Mouse (Mus musculus): ENCODE results near the gene Cotl1.

Gene Cotl1

DNA sequence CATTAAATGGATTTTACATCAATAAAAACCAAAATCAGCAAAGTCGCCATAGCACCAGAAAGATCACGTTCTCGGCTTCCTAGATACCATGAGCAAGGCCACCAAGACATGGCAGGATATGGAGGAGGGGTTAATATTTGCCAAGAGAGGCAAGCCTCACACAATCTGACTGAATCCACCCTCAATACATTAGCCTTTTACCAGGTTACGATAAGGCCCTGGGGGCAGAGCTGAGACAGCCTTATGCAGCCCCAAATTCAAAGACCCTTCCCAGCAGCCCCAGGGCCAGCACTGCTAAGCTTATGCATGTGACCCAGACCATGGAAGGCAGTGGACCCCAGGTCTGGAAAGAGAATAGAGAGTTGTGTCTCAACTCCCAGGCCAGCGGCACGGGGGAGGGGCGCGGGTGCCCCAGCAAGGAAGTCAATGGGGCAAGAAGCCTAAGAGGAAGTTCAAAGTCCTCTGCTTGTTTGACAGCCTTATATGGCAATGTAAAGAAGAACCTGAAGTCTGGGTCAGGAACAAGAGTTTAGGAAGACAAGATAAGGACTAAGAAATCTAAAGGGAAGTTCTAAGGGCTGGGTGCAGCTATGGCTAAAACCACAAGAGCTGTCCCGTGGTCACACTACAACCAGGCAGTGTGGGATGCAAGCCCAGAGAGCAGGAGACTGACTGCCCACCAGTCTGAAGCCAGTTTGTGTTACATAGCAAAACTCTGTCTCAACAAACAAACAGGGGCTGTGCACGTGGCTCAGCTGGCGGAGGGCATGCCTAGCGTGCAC lies 27.5 kb downstream of the Cotl1 start:
- DNase-seq, result no peak

DNA sequence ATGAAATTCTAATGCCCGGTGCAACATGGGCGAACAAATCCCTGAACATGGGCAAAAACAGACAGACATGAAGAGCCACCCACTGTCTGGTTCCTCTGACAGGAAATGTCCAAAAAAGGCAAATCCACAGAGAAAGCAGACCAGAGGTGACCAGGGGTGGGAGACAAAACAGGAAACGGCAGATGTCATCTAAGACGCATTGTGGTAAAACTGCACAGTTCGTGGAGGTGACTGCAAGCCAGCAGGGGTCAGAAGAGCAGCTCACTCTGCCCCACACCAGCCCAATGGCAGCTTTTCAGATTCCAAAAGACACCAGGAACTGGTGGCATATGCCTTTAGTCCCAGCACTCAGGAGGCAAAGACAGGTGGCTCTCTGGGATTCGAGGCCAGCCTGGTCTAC lies 28.4 kb downstream of the Cotl1 start:
- no peak for DNase-seq

DNA sequence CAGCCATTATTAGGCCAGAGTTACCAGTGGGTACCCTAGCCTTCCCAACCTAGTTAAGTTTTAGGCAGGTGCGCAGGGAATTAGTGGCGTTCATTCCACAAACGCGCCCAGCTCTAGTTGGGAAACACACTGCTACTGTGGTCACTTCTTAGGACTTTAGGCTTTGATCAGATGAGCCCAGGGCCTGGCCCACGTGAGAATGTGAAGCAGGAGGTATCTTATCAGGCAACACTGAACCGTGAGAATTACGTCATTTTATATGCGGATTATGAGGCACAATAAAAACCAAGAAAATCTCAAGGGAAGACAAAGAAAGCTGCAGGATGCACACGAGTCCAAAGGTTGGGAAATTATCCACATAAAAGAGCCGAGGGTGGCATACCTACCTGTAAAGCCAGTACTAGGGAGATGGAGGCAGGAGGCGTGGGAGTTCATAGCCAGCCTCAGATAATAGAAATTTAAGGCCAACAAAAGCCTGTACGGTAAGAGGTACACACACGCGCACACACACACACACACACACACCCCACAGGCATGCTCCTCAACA lies 29.3 kb downstream of the Cotl1 start:
- DNase-seq, result no peak

DNA sequence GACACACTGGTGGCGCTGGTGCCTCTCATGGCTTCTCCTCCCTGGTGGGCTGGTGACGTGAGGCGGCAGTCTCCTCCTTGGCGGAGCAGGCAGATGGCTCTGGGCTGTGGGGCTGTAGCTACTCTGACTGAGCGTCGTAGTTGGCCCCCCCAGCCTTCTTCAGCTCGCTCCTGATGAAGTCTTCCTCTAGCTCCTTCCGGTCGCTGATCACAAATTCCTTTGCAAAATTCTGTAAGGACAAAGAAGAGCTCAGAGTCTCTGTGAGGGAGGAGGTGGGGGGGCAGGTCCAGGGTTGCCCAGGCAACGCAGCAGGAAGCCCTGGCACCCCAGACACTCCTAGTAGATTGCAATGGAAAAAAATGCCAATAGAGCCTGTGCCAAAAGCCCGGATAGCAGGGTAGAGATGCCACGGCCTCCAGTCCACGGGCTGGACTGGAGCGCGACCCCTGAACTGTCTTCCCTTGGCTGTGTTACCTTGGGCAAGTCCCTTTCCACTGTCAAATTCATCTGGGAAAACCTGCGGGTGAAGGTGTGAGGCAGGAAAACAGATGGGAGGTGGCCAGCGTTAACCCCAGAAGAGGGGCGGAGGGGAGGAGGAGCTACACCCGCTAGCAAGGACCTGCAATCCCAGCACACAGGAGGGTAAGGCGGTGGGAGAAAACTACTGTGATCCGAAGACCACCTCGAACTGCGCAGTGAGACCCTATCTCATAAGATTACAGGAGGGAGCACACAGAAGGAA lies 30.0 kb downstream of the Cotl1 start:
- peak; percentile 50 for DNase-seq

DNA sequence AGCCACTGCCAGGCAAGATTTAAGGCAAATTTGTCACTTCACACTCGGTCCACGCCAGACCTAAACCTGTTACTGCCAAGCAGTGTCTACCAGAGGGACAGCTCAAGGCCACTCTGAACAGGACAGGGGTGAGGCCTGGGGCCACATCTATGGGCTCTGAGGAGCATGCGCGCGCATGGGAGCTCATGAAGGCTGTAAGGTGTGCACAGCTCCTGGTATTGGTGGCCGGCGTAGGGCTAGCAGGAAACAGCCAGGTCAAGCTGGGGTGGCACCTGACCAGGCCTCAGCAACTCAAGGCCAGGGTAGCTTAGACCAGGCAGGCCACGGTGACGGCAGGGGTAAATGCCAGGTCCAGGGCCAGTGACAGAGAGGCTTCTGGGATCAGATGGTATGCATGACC lies 30.7 kb downstream of the Cotl1 start:
- no peak for DNase-seq

DNA sequence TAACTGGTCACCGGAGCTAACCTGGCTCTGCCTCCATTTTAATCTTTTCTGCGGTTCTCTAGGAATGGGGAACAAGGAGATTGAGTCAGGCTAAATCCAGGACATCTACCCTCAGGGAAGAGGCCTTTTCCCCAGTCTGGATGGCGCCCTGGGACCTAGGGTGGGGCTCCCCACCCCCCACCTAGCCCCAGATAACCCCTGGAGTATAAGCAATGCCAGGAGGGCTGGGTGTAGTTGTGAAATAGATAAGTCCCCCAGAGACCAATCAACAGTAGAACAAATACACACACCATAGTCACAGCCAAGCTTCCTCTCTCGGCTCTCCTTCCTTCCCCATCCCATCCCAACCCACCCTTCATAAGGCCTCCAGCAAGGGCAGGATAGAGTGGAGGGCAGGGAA lies 32.7 kb downstream of the Cotl1 start:
- no peak for DNase-seq

DNA sequence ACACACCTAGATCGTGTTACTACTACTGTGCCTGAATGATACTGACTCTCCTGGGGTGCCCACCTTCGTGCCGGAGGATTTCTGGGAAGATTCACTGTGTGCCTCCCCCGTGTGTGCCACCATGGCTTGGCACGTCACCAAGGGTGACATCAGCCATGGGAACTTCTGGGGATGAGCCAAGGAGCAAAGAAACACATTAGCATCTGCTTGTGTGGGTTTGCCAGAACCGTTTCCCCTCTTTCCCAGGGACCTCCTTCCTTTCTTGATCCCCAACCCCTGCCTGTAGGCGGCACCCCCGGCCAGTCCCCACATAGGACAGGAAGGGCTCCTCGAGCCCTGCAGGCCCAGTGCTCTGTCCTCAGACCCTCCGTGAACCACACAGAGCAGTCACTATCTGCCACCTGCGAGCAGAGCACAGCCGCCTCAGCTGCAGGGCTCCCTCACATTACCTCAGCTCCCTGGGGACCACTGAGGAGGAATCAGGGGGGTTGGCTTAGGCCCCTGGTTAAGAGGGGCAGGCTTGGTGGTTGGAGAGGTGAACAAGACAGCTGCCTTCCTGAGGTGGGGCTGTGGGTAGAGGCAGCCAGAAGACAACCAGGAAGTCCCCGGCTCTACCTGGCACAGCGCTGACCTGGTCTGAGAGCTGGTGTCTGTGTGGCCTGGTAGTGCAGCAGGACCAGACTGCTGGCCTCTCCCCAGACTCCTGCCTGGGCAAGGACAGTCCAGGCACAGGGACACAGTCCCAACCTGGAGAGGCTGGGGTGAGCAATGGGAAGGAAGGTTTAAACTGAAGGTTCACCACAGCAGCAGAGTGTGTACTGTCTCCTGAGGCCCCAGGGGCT lies 33.7 kb downstream of the Cotl1 start:
- DNase-seq, result peak; percentile 54

DNA sequence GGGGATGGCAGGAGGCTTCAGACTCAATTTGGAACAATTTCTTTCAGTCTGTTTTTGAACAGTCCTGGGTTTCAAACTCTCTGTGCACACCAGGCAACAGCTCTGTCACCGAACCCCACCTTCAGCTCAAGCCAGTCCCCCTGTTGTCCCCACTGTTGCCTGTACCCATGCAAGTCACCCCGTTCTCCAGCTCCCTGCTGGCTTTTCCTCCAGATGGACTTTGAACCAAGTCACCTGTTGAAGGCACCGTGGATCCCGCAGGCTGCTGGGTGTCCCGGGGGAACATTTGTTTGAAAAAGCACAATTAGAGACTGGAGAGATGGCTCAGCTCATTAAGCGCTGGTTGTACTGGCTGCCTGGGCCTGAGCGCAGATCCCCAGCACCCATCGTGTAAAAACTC lies 35.1 kb downstream of the Cotl1 start:
- DNase-seq, result no peak

DNA sequence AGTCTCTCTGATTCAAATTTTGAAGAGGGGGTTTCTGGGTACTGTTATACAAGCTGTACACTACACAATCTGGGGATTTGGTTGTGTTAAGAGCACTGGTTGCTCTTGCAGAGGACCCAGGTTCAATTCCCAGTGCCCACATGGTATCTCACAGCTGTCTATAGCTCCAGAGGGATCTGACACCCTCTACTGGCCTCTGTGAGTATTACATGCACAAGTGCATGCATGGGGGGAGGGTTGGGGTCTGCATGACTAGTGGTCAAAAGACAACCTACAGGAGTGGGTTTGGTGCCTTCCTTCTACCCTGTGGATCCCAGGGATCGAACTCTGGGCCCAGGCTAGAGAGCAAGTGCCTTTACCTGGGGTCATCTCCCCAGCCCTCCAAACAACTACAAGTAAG lies 37.8 kb downstream of the Cotl1 start:
- no peak for DNase-seq

DNA sequence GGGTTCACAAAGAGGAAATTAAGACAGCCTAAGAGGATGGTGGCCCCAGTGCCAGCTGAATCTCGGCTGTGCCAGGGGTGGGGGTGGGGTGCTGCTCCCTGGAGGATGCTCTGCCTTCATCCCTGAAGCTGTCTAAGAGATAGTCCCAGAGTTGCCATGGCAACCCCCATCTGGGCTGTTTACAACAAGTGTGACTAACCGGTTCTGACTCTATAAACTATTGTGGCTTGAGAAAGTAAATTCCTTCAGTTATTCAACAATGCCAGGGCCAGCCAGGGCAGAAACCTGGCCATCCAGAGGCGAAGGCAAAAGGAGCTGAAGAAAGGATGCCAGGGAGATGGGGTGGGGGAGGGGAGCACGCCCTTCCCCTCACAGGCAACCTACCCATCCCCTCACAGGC lies 39.2 kb downstream of the Cotl1 start:
- peak; percentile 62 for DNase-seq

DNA sequence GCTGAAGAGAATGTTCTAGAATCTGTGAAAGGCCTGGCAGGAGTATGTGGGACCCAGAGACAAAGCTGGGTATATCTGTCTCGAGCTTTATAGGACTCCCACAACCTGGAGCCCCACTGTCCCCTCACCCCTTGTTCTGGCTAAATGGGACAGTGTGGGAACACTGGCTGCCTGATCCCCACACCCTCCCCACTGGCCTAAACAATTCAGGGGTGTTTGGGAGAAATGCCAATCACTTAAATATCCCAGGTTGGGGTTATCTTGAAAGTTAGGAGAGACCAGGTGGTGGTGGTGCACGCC lies 41.4 kb downstream of the Cotl1 start:
- DNase-seq, result no peak

DNA sequence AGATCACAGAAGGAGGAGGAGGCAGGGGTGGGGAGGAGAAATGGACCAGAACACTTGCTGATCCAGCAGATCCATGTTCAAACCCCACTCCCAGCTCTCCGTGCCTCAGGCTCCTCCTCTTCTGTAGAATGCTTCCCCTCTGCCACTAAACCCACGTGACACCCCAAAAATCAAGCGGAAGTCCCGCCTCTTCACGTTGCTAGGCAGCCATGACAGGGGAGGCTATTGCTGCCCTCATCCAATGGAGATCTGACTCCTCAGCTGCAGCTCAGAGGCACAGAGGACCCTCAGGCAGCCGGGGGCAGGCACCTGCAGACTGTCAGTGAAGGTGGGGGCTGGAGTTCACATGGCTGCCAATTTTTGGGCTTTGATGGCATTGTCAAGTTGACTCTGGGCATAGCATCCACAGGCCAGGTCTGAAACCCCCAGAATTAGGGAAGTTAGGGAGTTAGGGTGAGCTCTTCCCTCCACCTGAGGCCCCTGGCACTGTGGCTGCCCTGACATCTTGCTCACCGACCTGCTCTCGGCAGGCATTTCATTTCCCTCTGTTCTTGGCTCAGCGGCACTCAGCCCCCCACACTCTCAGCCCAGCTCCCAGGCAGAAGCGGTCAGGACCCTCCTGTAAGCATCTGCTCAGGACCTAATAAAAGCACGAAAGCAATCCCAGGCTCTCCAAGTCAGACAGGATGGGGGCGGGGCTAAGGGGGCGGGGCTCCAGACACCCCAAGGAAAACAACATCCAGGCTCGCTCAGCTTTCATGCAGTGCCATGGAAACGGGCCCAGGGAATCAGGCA lies 42.0 kb downstream of the Cotl1 start:
- DNase-seq, result peak; percentile 77

DNA sequence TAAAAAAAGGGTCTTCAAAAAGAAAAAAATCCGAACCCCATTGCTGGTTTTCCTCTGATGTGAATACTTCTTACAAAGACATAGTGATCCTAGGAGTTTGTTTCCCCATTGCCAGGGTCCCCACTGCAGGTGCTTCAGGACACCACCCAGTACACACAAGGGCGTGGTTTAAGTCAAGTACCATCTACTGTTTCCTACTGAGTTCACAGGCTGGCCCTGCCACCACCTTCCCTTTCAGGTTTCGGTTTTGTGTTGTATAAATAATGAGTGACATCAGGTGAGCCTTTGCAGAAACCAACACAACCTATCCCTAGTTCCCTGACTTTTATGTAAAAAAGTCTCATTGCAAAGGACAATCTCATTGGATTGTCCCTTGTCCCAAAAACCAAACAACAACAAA lies 44.7 kb downstream of the Cotl1 start:
- DNase-seq, result no peak

DNA sequence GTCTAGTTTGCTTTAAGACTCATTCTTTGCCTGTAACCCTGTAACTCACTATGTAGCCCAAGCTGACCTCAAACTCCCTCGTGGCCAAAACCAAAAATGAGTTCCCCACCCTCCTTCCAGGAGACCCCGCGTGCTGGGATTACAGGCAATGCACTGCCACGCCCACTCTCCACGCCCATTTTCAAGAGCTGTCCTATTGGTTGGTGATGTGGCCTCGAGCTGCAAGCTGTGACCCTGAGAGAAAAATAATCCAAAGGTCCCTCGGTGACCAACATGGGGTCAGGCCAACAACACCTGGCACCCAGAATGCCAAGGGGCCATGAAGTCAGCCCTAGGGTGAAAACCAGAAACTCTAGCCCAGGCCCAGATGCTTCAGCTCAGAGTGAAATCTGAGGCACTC lies 45.7 kb downstream of the Cotl1 start:
- no peak for DNase-seq

DNA sequence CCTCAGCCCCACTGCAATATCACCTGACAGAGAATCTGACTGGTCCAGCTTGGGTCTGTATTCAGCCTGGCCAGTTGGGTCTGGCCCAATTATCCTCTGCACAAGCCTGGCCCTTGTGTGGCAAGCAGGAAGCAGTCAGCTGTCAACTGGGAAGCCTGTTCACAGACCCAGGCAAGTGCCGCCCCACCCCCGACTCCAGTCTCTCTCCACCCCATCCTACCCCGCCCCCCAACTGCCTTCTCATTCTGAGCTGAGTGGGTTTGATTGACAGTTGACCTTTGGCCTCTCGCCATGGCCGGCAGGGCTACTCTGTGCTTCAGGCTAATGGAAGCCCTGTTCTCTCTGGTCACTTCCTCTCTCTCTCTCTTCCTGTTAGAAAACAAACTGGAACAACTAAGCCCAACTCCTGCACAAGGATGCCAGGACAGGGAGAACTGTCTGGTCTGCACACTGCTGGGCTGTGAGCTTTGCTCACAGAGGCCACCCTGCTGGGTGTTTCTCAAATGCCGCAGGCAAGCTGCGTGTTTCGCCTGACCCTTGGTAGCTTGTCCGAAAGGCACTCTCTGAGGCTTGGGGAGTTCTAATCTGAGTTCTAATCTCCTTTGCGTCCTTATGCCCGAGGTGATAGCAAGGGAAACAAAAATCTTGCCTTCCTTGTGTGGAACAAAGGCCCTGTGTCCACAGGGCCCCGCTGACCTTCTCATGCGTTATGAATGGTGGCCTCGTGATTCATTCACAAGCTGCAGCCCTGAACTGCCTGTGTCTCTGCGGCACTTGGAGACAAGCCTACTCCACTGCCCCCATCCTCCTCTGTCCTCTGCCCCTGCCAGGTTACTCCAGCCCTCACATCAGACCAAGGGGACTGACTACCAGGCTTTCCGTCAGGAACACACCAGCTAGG lies 48.3 kb downstream of the Cotl1 start:
- peak; percentile 48 for DNase-seq

DNA sequence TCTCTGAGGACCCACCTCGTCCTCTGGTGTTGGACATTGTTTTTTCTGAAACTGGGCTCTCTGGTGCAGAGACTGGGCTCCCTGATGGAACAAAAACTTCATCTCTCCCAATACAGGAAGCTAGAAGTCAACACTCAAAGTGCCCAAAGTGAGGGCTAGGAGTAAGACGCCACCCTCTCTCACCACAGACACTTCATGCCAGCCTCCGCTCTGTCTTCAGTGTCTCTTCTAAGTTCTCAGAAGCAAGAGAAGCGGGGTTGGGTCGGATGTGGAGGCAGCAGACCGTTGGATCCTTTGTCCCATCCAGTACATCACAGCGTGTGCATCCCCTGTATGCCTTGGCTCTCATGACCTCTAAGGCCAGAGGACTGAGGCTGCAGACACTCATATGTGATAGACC lies 50.8 kb downstream of the Cotl1 start:
- DNase-seq, result no peak

DNA sequence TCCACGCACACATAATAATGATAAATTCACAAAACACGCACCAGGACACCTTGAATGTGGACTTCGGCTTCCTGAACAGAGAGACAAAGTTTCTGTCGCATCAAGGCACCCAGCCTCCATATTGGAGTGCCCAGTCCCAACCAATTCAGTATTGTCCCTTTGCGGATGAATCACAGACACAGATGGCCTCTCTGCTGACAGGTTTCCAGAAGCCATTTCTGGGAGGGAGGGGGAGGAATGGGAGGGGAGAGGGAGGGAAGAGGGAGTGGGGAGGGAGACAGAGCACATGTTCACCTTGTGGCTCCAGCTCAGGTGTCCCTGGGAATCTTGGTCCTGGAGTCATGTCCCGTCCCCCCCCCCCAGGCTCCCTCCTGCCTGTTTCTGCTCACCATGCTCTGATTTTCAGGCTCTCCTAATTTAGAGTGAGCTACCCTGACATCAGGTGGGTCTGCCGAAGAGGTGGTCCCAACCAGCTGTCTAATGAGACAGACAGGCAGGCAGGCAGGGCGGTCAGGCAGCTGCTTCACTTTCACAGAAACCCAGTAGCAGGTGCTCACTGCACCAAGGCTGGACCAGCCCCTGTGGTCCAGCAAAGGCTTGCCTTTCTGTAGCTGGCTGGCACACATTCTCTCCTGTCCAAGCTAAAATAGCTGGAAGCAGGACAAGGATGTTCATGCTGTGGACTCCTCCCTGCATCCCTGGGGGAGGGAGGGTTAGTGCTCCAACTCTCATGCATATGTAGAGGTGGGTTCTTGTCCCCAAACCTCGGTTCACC lies 51.5 kb downstream of the Cotl1 start:
- DNase-seq, result no peak

DNA sequence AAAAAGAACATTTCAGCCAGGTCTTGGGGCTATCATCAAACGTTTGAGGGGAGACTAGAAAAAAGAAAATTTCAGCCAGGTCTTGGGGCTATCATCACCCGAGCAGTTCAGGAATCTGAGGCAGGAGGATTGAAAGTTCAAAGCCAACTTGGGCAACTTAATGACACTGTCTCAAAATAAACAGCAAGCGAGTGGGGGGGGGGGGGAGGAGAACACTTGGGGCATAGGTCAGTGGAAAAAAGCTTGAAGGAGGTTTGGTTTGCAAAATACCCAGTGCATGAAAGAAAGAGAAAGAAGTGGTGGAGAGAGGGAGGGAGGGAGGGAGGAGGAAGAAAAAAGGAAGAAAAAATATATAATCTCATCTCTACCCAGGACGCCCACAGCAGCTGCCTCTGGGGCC lies 53.0 kb downstream of the Cotl1 start:
- DNase-seq, result no peak

DNA sequence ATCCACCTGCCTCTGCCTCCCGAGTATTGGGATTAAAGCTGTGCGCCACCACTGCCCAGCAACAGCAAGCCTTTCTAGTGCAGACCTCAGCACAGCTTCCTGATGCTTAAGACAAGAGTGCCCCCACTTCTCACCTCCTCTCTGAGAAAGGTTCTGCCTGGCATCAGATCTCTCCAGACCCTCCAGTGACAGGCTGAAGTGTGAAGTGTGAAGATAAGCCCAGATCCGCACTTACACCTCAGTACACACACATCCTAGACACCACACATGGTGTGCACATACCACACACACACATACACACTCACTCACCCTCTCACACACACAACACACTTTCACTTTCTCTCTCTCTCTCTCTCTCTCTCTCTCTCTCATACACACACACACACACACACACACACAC lies 53.5 kb downstream of the Cotl1 start:
- DNase-seq, result no peak

DNA sequence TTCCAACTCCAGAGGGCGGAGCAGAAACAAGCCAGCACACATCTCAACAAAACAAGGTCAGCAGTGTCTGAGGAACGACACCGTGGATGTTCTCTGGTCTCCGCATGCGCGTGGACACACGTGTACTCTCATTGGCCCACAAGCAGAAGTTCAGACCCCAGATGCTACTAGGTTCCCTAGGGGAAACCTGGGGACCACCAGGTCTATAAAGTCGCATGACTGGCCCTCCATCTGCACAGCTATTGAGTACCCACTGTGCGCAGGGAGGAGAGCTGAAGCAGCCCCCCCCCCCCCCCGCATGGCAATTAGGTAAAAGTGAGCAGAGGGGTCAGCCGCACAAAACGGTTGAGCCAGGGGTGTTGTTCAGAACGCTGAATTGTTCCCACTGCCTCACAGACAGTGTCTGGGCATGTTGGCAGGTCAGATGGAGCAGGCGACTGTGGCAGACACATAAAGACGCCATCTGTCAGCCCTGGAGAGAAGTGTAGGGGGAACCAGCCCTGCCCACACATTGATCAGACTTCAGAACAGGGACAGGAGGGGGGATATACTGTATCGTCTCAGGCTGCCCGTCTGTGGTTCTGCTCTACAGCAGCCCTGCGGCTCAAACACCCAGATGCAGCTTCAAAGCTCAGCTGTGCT lies 54.5 kb downstream of the Cotl1 start:
- no peak for DNase-seq

Measured in right cerebral cortex, postnatal 4 days (tissue).